Mouse (Mus musculus): ENCODE data around the gene Dennd2c.

DNA sequence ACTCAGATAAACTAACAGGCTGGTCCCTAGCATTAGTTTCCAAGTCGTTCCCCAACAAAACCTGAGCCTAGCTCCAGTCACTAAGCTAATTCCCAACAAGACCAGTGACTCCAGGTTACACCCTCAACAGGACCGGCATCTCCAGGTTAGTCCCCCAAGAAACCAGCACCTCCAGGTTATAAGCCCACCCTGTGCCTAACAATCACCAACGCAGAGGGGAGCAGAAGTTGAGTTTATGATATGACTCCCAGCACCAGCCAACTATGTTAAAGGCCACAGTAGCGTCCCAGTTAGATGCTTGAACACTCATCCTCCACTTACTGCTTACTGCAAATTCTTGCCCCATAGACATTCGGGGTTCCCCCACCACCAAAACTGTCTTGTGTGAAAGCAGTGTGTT is 97.0 kb downstream of the Dennd2c start:
- TF ChIP-seq CTCF (conservative IDR thresholded peaks at IDR 0.05; ENCODE audit: low read length), result no peak
- no peak for TF ChIP-seq POU5F1 (IDR thresholded peaks at IDR 0.05; ENCODE audit: borderline replicate concordance, low read length)

All from E14TG2a.4 (cell line).